Mouse (Mus musculus) central nervous system, embryonic 11.5 days (tissue): ENCODE results near the gene Akt1. TPM values are rescaled to one million over a fixed set of nuclear protein-coding genes. Genes with fewer than 3 reads are reported as not detected.

Experiments used
- polyA plus RNA-seq: library from polyadenylated mRNA; depleted of rRNA; stranded (reverse); fragments of >200 nt; gene quantifications from 2 replicates; pipeline ENCODE4 v1.2.3, GENCODE M21; 2012; rRNA removed

Gene Akt1
- polyA plus RNA-seq: 229 and 233 TPM in 2 replicates

DNA sequence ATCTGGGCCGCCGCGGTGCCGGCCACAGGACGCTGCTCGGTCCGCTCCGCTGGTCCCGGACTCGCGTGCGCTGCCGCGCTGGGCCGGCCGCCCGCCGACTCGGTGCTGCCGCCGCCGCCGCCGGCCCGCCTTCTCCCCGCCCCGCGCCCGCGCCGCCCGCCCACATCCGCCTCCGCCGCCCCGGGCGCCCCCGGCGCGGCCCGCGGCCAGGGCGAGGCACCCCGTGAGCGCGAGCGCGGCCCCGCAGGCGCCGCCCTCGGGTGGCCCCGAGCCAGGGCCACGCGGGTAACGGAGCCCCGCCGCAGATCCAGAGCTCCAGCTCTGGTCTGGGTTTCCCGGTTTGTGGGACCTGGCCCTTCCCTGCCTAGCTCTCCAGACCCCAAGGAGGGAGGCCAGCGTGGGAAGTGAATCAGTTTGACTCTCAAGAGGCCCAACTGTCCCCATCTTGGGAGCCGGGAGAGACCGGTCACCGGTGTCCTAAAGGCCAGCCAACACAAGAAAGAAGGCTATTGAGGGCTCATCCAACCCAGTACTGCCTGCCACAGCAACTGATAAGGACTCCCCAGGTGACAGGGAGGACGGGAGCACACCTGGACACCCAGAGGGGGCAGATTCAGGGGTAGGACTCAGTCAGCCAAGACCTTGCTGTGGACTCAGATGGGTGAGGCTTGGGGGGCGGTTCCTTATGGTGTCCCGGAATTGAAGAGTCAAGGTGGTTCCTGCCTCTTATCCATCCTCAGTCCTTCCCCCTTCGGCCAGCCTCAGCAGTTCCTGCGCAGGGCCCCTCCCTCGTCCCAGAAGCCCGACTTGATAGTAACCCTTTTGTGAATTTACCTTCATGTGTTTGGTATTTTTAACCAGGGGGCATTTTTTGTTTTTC is at the start of gene Akt1:
Gene Akt1 (minus strand): TSS at position 753 of the 880 bp plus-strand sequence.

GRCm38 (mm10) chr12:112720216-112720615 is 45.5 kb upstream of the Akt1 start, which contains the start of gene Cep170b:
Gene Cep170b (plus strand): TSS chr12:112720455.

GRCm38 (mm10) chr12:112678555-112679026 is 3.9 kb upstream of the Akt1 start, which contains the start of gene Zbtb42:
Gene Zbtb42 (plus strand): TSS chr12:112678828.

GRCm38 (mm10) chr12:112644180-112644854 is 30.4 kb downstream of the Akt1 start, which contains the start of gene Siva1:
Gene Siva1 (plus strand): TSS chr12:112644679.

GRCm38 (mm10) chr12:112619686-112620353 is 54.9 kb downstream of the Akt1 start, which contains the start of gene Adssl1:
Gene Adssl1 (plus strand): TSS chr12:112620045.

Other genes with a start within 250 kb of the Akt1 start
- 0.19 and 0.20 TPM in 2 replicates for gene A530016L24Rik, start 185.4 kb downstream of the Akt1 start, polyA plus RNA-seq
- gene Tmem179, start 158.1 kb downstream of the Akt1 start, polyA plus RNA-seq: 3.4 and 3.5 TPM in 2 replicates
- 9.1 and 11.1 TPM in 2 replicates for gene Inf2, start 86.1 kb downstream of the Akt1 start, polyA plus RNA-seq
- gene Adssl1, start 54.8 kb downstream of the Akt1 start, polyA plus RNA-seq: 3.6 and 6.0 TPM in 2 replicates
- gene Siva1, start 30.2 kb downstream of the Akt1 start, polyA plus RNA-seq: 176 and 229 TPM in 2 replicates
- gene Zbtb42, start 3.9 kb upstream of the Akt1 start, polyA plus RNA-seq: 4.9 and 5.7 TPM in 2 replicates
- 15.5 and 21.9 TPM in 2 replicates for gene Cep170b, start 45.6 kb upstream of the Akt1 start, polyA plus RNA-seq
- 3.3 and 4.7 TPM in 2 replicates for gene Pld4, start 85.8 kb upstream of the Akt1 start, polyA plus RNA-seq
- gene Ahnak2, start 127.8 kb upstream of the Akt1 start, polyA plus RNA-seq: 0.29 and 0.41 TPM in 2 replicates
- 5.9 and 10.5 TPM in 2 replicates for gene Clba1, start 134.1 kb upstream of the Akt1 start, polyA plus RNA-seq
- gene Cdca4, start 154.5 kb upstream of the Akt1 start, polyA plus RNA-seq: 71.8 and 101 TPM in 2 replicates
- 0.08 and 0.10 TPM in 2 replicates for gene Gpr132, start 193.3 kb upstream of the Akt1 start, polyA plus RNA-seq